Mouse (Mus musculus) CH12.LX (cell line): ENCODE data around the gene Ncbp2.

Source experiments
- CHD2 ChIP-seq: IDR thresholded peaks from 2 replicates; pipeline ENCODE4 v1.6.1; 2011; ENCODE audit warnings: low read length, improper control_type of control experiment
- CTCF ChIP-seq, 2 experiments: IDR thresholded peaks in 1 of 2; conservative IDR thresholded peaks in 1 of 2; 2 replicates each; pipeline ENCODE4 v1.5.1; 2011 to 2012; ENCODE audit warnings: low read depth in 2 of 2, low read length in 2 of 2, improper control_type of control experiment in 1 of 2, inconsistent platforms in 1 of 2, mild to moderate bottlenecking in 1 of 2, moderate library complexity in 1 of 2
- GABPA ChIP-seq: IDR thresholded peaks from 2 replicates; pipeline ENCODE4 v1.6.1; 2012; ENCODE audit warnings: low read depth, low read length, improper control_type of control experiment, inconsistent platforms; ENCODE audit not compliant: insufficient replicate concordance
- KAT2A ChIP-seq: IDR thresholded peaks from 2 replicates; pipeline ENCODE4 v1.6.1; 2012; ENCODE audit warnings: low read length, improper control_type of control experiment, inconsistent platforms; ENCODE audit not compliant: insufficient replicate concordance
- MAZ ChIP-seq: IDR thresholded peaks from 2 replicates; pipeline ENCODE4 v1.6.1; 2012; ENCODE audit warnings: low read depth, mild to moderate bottlenecking, inconsistent platforms, low read length, improper control_type of control experiment, moderate library complexity
- POLR2A ChIP-seq: IDR thresholded peaks from 2 replicates; pipeline ENCODE4 v1.6.1; 2011; ENCODE audit warnings: low read depth, mild to moderate bottlenecking, improper control_type of control experiment, low read length
- POLR2AphosphoS2 ChIP-seq: IDR thresholded peaks from 2 replicates; pipeline ENCODE4 v1.6.1; 2011; ENCODE audit warnings: low read depth, low read length, improper control_type of control experiment
- RCOR1 ChIP-seq: conservative IDR thresholded peaks from 2 replicates; pipeline ENCODE4 v1.6.1; 2012; ENCODE audit warnings: low read depth, mild to moderate bottlenecking, inconsistent platforms, low read length, improper control_type of control experiment
- UBTF ChIP-seq: IDR thresholded peaks from 2 replicates; pipeline ENCODE4 v1.6.1; 2012; ENCODE audit warnings: low read depth, mild to moderate bottlenecking, inconsistent platforms, low read length, improper control_type of control experiment, moderate library complexity
- ZC3H11A ChIP-seq: IDR thresholded peaks from 2 replicates; pipeline ENCODE4 v1.6.1; 2012; ENCODE audit warnings: low read depth, mild to moderate bottlenecking, inconsistent platforms, low read length, improper control_type of control experiment

GRCm38 (mm10) chr16:31910281-31910847, 37.9 kb upstream of the Ncbp2 start:
- TF ChIP-seq MAZ, result no peak
- TF ChIP-seq CHD2, result no peak
- no peak for TF ChIP-seq CTCF (conservative IDR thresholded peaks at IDR 0.05 in 1 of 2, IDR thresholded peaks at IDR 0.05 in 1 of 2; ENCODE audit: low read depth in 2 of 2, low read length in 2 of 2)
- no peak for TF ChIP-seq POLR2AphosphoS2
- no peak for TF ChIP-seq POLR2A
- TF ChIP-seq UBTF, result no peak
- no peak for TF ChIP-seq GABPA
- no peak for TF ChIP-seq RCOR1
- TF ChIP-seq KAT2A, result no peak
- TF ChIP-seq ZC3H11A, result no peak
